Comparison of ENCODE assay signal across 14 mouse cellular contexts in the genomic region with DNA sequence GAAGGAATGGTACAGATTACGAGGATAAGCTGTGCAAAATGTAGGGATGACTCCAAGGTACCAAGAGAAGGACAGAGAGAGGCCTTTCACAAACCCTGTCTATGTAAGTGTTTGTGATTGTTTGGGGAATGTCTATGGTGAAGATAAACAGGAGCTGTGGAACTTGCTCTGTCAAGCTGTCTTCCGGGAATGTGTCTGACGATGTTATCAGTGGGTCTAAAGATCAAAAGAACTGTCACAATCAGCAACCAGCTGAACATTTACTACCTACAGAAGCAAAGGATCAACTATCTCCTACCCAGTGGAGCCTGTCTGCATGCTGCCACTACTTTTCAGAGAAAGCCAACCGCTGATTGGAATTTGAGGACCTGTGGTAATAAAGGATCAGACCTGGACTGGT.
"Had no signal": no experiment of that assay in that cellular context is flagged by ENCODE, and none has a peak within 500 bp of the region (broad histone marks: within the 10 kb centered on the region; RNA-seq: fewer than 3 reads in every experiment).

No protein-coding gene starts in this region.

- DNase-seq: kidney, adult 11 months; kidney, adult 9 months; kidney, postnatal 36 days; layer of hippocampus, adult 9-11 months; layer of hippocampus, postnatal 36 days; lung, adult 18-20 months; right cerebral cortex, adult 18-20 months; right cerebral cortex, postnatal 25 days; spleen, adult 18-20 months; thymus, postnatal 4 days had no signal

- H3K4me1 ChIP-seq: midbrain, embryonic 12.5 days had no signal

- ATAC-seq: midbrain, embryonic 16.5 days had no signal

- H3K27me3 ChIP-seq: limb, embryonic 12.5 days; midbrain, embryonic 12.5 days had no signal

- H3K9me3 ChIP-seq: limb, embryonic 12.5 days; midbrain, embryonic 12.5 days had no signal

- H3K36me3 ChIP-seq: limb, embryonic 12.5 days; midbrain, embryonic 12.5 days had no signal

- H3K4me2 ChIP-seq: limb, embryonic 12.5 days; midbrain, embryonic 12.5 days had no signal

- H3K27ac ChIP-seq: kidney, postnatal 0 days; limb, embryonic 12.5 days; midbrain, embryonic 12.5 days had no signal

- H3K4me3 ChIP-seq: limb, embryonic 12.5 days; midbrain, embryonic 12.5 days had no signal

- H3K9ac ChIP-seq: limb, embryonic 12.5 days; midbrain, embryonic 12.5 days had no signal
